Mouse (Mus musculus): ENCODE results near the gene Pnliprp1.

Gene Pnliprp1

GRCm38 (mm10) chr19:58776461-58776860, 47.8 kb downstream of the Pnliprp1 start:
- no peak for DNase-seq (ENCODE audit: low spot score)

GRCm38 (mm10) chr19:58781566-58781965, 52.9 kb downstream of the Pnliprp1 start:
- no peak for DNase-seq (ENCODE audit: low spot score)

- no peak for DNase-seq (ENCODE audit: low spot score)
Observed at GRCm38 (mm10) chr19:58783938-58784337, 55.3 kb downstream of the Pnliprp1 start.

GRCm38 (mm10) chr19:58789194-58789593, 60.5 kb downstream of the Pnliprp1 start:
- no peak for DNase-seq (ENCODE audit: low spot score)
